Mouse (Mus musculus): ENCODE results near the gene Snta1.

Gene Snta1

GRCm38 (mm10) chr2:154407643-154408445, at the start of gene Snta1:
TSS of gene Snta1 (minus strand) at chr2:154408099.
- peak; percentile 89 to 92 for DNase-seq

GRCm38 (mm10) chr2:154456621-154457020, 48.7 kb upstream of the Snta1 start:
- DNase-seq, result no peak

GRCm38 (mm10) chr2:154455776-154456175, 47.9 kb upstream of the Snta1 start:
- no peak for DNase-seq

GRCm38 (mm10) chr2:154454605-154455004, 46.7 kb upstream of the Snta1 start:
- no peak for DNase-seq

- no peak for DNase-seq
These were observed 46.2 kb upstream of the Snta1 start for GRCm38 (mm10) chr2:154454099-154454498.

GRCm38 (mm10) chr2:154452951-154453350, 45.1 kb upstream of the Snta1 start:
- DNase-seq, result no peak

GRCm38 (mm10) chr2:154448633-154449032, 40.7 kb upstream of the Snta1 start:
- DNase-seq, result no peak

- no peak for DNase-seq
These were observed 39.9 kb upstream of the Snta1 start for GRCm38 (mm10) chr2:154447821-154448220.

- DNase-seq, result no peak
These were observed 32.6 kb upstream of the Snta1 start for GRCm38 (mm10) chr2:154440453-154440852.

GRCm38 (mm10) chr2:154437191-154437527, 29.3 kb upstream of the Snta1 start:
- DNase-seq, result no peak

- peak; percentile 38 to 58 for DNase-seq
These were observed 28.7 kb upstream of the Snta1 start, which contains the start of gene Cbfa2t2 for GRCm38 (mm10) chr2:154436458-154437190. TSS of gene Cbfa2t2 (plus strand) at chr2:154436481.

- DNase-seq, result peak; percentile 98 to 99
These were observed 28.2 kb upstream of the Snta1 start for GRCm38 (mm10) chr2:154436076-154436457.

- no peak for DNase-seq
These were observed 26.8 kb upstream of the Snta1 start for GRCm38 (mm10) chr2:154434690-154435089.

- DNase-seq, result peak; percentile 72 to 74
These were observed 25.5 kb upstream of the Snta1 start for GRCm38 (mm10) chr2:154433391-154433790.

- DNase-seq, result peak in 1 of 2 experiments; percentile 33
These were observed 24.8 kb upstream of the Snta1 start for GRCm38 (mm10) chr2:154432696-154433095.

GRCm38 (mm10) chr2:154430566-154430965, 22.7 kb upstream of the Snta1 start:
- no peak for DNase-seq

GRCm38 (mm10) chr2:154427853-154428360, 20.0 kb upstream of the Snta1 start:
- DNase-seq, result peak; percentile 81

- DNase-seq, result no peak
These were observed 19.3 kb upstream of the Snta1 start for GRCm38 (mm10) chr2:154426905-154427852.

GRCm38 (mm10) chr2:154426188-154426904, 18.4 kb upstream of the Snta1 start:
- no peak for DNase-seq

GRCm38 (mm10) chr2:154425522-154425921, 17.6 kb upstream of the Snta1 start:
- no peak for DNase-seq

- no peak for DNase-seq
These were observed 15.6 kb upstream of the Snta1 start for GRCm38 (mm10) chr2:154423548-154423947.

GRCm38 (mm10) chr2:154422181-154422580, 14.3 kb upstream of the Snta1 start:
- no peak for DNase-seq

All from kidney, adult 8-10 months (tissue).